ENCODE assay signal across 28 mouse cellular contexts in genomic region chr6:94131999-94132398, GRCm38 (mm10).
DNase-seq lines count a peak whose midpoint lies in the region; ATAC-seq and TF ChIP-seq lines count a peak whose summit lies in the region.
"Had no signal": no experiment of that assay in that cellular context is flagged by ENCODE, and none has a peak within 500 bp of the region (broad histone marks: within the 10 kb centered on the region; RNA-seq: fewer than 3 reads in every experiment).

No protein-coding gene starts in this region.

- peak; percentile 11 for DNase-seq in hindbrain, embryonic 11.5 days (ENCODE audit: low spot score)
- DNase-seq in hindbrain, postnatal 0 days (ENCODE audit: low spot score), result no peak
- DNase-seq in midbrain, embryonic 14.5 days, result peak; percentile 25
- DNase-seq in MN1 (ENCODE audit: low spot score), result peak; percentile 56
- peak; percentile 41 for DNase-seq in brain, embryonic 14.5 days (ENCODE audit: low read depth)
- no peak for DNase-seq in left cerebral cortex, adult 8-10 months (ENCODE audit: low spot score in 2 of 2)
- DNase-seq: adrenal gland, postnatal 14 days; cerebellum, adult 11-12 months; cerebellum, adult 8-10 months; cerebellum, postnatal 10 days; cerebellum, postnatal 36 days; embryo, embryonic 11 days; forebrain, postnatal 0 days; gastrocnemius, adult 2 months; gastrocnemius, postnatal 14 days; heart, postnatal 10 days; heart, postnatal 4 days; kidney, adult 2 months had no signal

- no peaks in the 10 kb centered on the region for H3K36me3 ChIP-seq in hindbrain, embryonic 11.5 days (ENCODE audit: control insufficient read depth, insufficient read depth, low read length)
- H3K36me3 ChIP-seq in hindbrain, postnatal 0 days (ENCODE audit: insufficient read depth, low read length), result no peaks in the 10 kb centered on the region
- H3K36me3 ChIP-seq in midbrain, embryonic 14.5 days (ENCODE audit: control insufficient read depth, insufficient read depth, low read length), result no peaks in the 10 kb centered on the region
- H3K36me3 ChIP-seq in midbrain, embryonic 13.5 days, result no peaks in the 10 kb centered on the region
- H3K36me3 ChIP-seq: embryonic facial prominence, embryonic 10.5 days; embryonic facial prominence, embryonic 13.5 days; heart, embryonic 12.5 days; heart, embryonic 15.5 days had no signal

- peak; percentile 54; the same call in 1 of the 2 replicates for ATAC-seq in hindbrain, embryonic 11.5 days (ENCODE audit: low FRiP score)
- no peak for ATAC-seq in hindbrain, postnatal 0 days
- ATAC-seq in midbrain, embryonic 14.5 days (ENCODE audit: low FRiP score, low TSS enrichment), result no peak
- no peak for ATAC-seq in midbrain, embryonic 13.5 days
- ATAC-seq: activated CD4-positive, CD25-positive, alpha-beta regulatory T cell, adult 4 months; CD4-positive, CD25-positive, alpha-beta regulatory T cell, adult 4 months; forebrain, embryonic 14.5 days; forebrain, postnatal 0 days; intestine, postnatal 0 days had no signal

- no peaks in the 10 kb centered on the region for H3K4me1 ChIP-seq in hindbrain, embryonic 11.5 days (replicated peaks; ENCODE audit: control insufficient read depth, insufficient read depth, low read length)
- H3K4me1 ChIP-seq in hindbrain, postnatal 0 days (ENCODE audit: insufficient read depth, low read length), result no peaks in the 10 kb centered on the region
- H3K4me1 ChIP-seq in midbrain, embryonic 14.5 days (ENCODE audit: control insufficient read depth, insufficient read depth, low read length), result peaks cover 11% of the 10 kb centered on the region
- peaks cover 23% of the 10 kb centered on the region for H3K4me1 ChIP-seq in midbrain, embryonic 13.5 days (replicated peaks)

- no peaks in the 10 kb centered on the region for H3K9me3 ChIP-seq in hindbrain, embryonic 11.5 days (ENCODE audit: control insufficient read depth, low read length)
- H3K9me3 ChIP-seq in hindbrain, postnatal 0 days (ENCODE audit: low read length), result no peaks in the 10 kb centered on the region
- H3K9me3 ChIP-seq in midbrain, embryonic 14.5 days (ENCODE audit: control insufficient read depth, low read length), result no peaks in the 10 kb centered on the region
- no peaks in the 10 kb centered on the region for H3K9me3 ChIP-seq in midbrain, embryonic 13.5 days
- H3K9me3 ChIP-seq: embryonic facial prominence, embryonic 10.5 days; embryonic facial prominence, embryonic 13.5 days; heart, embryonic 12.5 days; heart, embryonic 15.5 days had no signal

- no peaks in the 10 kb centered on the region for H3K27me3 ChIP-seq in hindbrain, embryonic 11.5 days (ENCODE audit: control insufficient read depth, insufficient read depth, low read length)
- H3K27me3 ChIP-seq in hindbrain, postnatal 0 days (ENCODE audit: insufficient read depth, low read length), result no peaks in the 10 kb centered on the region
- H3K27me3 ChIP-seq in midbrain, embryonic 14.5 days (ENCODE audit: control insufficient read depth, insufficient read depth, low read length), result no peaks in the 10 kb centered on the region
- no peaks in the 10 kb centered on the region for H3K27me3 ChIP-seq in midbrain, embryonic 13.5 days
- H3K27me3 ChIP-seq: embryonic facial prominence, embryonic 13.5 days; heart, embryonic 12.5 days; heart, embryonic 15.5 days had no signal

- no peak overlapping the region for H3K9ac ChIP-seq in hindbrain, embryonic 11.5 days (ENCODE audit: low read depth, low read length)
- no peak overlapping the region for H3K9ac ChIP-seq in hindbrain, postnatal 0 days (replicated peaks; ENCODE audit: low read length)
- H3K9ac ChIP-seq in midbrain, embryonic 14.5 days (replicated peaks; ENCODE audit: low read length), result no peak overlapping the region
- H3K9ac ChIP-seq in midbrain, embryonic 13.5 days (replicated peaks), result no peak overlapping the region
- H3K9ac ChIP-seq: embryonic facial prominence, embryonic 13.5 days; forebrain, postnatal 0 days; heart, embryonic 12.5 days; heart, embryonic 15.5 days had no signal

- no peak for TF ChIP-seq CTCF in hindbrain, postnatal 0 days (IDR thresholded peaks at IDR 0.05; ENCODE audit: low read depth)
- TF ChIP-seq CTCF in brain, embryonic 14.5 days (IDR thresholded peaks at IDR 0.05; ENCODE audit: borderline replicate concordance, extremely low read depth, insufficient read depth, insufficient read length), result no peak

- H3K27ac ChIP-seq in hindbrain, embryonic 11.5 days (ENCODE audit: low read depth, low read length), result peak overlapping the region; percentile 33; the same call in 1 of the 2 replicates
- no peak overlapping the region for H3K27ac ChIP-seq in hindbrain, postnatal 0 days
- H3K27ac ChIP-seq in midbrain, embryonic 14.5 days (replicated peaks; ENCODE audit: low read depth, low read length), result no peak overlapping the region
- H3K27ac ChIP-seq in midbrain, embryonic 13.5 days, result no peak overlapping the region
- H3K27ac ChIP-seq: embryonic facial prominence, embryonic 10.5 days; embryonic facial prominence, embryonic 13.5 days; gastrocnemius, adult 2 months; heart, embryonic 15.5 days had no signal

- H3K4me3 ChIP-seq in hindbrain, embryonic 11.5 days (ENCODE audit: low read depth, low read length), result no peak overlapping the region
- no peak overlapping the region for H3K4me3 ChIP-seq in hindbrain, postnatal 0 days (ENCODE audit: low read length)
- H3K4me3 ChIP-seq in midbrain, embryonic 14.5 days (replicated peaks; ENCODE audit: low read depth, low read length), result no peak overlapping the region
- H3K4me3 ChIP-seq in midbrain, embryonic 13.5 days (replicated peaks), result no peak overlapping the region
- H3K4me3 ChIP-seq: embryonic facial prominence, embryonic 10.5 days; embryonic facial prominence, embryonic 13.5 days; erythroblast, embryonic 14.5 days; gastrocnemius, adult 2 months; heart, embryonic 12.5 days; heart, embryonic 15.5 days had no signal

- WGBS in hindbrain, embryonic 11.5 days, result 63% methylated on average over 4 of the region's 4 CpGs
- 24% methylated on average over 4 of the region's 4 CpGs for WGBS in hindbrain, postnatal 0 days
- WGBS in midbrain, embryonic 14.5 days, result 41% methylated on average over 4 of the region's 4 CpGs
- WGBS in midbrain, embryonic 13.5 days, result 51% methylated on average over 4 of the region's 4 CpGs

- TF ChIP-seq POLR2A in brain, embryonic 14.5 days (IDR thresholded peaks at IDR 0.05; ENCODE audit: borderline replicate concordance, extremely low read depth, insufficient read depth, insufficient read length, poor library complexity, severe bottlenecking), result no peak

- no peak overlapping the region for H3K4me2 ChIP-seq in hindbrain, embryonic 11.5 days (replicated peaks; ENCODE audit: low read depth, low read length)
- no peak overlapping the region for H3K4me2 ChIP-seq in hindbrain, postnatal 0 days (ENCODE audit: low read depth, low read length)
- no peak overlapping the region for H3K4me2 ChIP-seq in midbrain, embryonic 14.5 days (ENCODE audit: low read length)
- H3K4me2 ChIP-seq in midbrain, embryonic 13.5 days (replicated peaks), result no peak overlapping the region
- H3K4me2 ChIP-seq: embryonic facial prominence, embryonic 13.5 days; heart, embryonic 12.5 days; heart, embryonic 15.5 days had no signal

Comparison
In these comparisons a context has a peak if more than half of its experiments do, and no peak if none do; other contexts are left out.
1. DNase-seq: peak in hindbrain, embryonic 11.5 days (single experiment), midbrain, embryonic 14.5 days (single experiment), MN1 (single experiment) and brain, embryonic 14.5 days (single experiment); none in hindbrain, postnatal 0 days (single experiment) and left cerebral cortex, adult 8-10 months (0 of 2).